Mouse (Mus musculus) heart, postnatal 0 days (tissue): ENCODE measurements at regions not wholly inside any gene's neighbourhood (a gene's known extent, or its start where the extent isn't known, plus 50 kb on each side); places are given as distances from the start of the nearest gene placed in this dataset.

Experiments
- CTCF ChIP-seq: IDR thresholded peaks from 2 replicates; pipeline ENCODE4 v1.5.1; 2016; ENCODE audit warnings: antibody characterized with exemption, control low read depth, low read depth
- EP300 ChIP-seq: IDR thresholded peaks from 2 replicates; pipeline ENCODE4 v1.6.1; 2016; ENCODE audit warnings: antibody characterized with exemption, low read depth

DNA sequence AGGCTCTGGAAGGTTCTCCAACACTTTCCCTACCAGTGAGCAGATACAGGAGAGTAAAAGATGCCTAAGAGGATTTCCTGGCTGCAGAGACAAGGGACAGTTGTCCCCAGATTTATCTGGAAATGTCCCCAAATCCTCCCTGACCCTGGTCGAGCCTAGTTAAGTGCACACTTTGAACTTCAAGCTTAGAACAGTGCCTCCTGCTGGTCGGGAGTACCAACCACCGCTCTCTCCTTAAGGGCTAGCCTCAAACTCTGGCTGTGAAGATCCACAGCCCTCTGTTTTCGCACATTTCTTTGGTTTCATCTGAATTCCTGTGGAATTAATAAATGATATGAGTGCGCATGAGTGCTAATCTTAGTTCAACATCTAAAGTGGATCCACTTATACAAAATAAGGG, 146.1 kb upstream of the Sfswap start:
- TF ChIP-seq EP300 (no peak), CTCF (no peak)
